Mouse (Mus musculus) mesoderm, embryonic 11.5 days (tissue): ENCODE measurements around the gene 4933421I07Rik.
A peak's percentile ranks its signal among the peaks of the same experiment; 100 is the strongest.

Experiments
- DNase-seq: peaks from one replicate; pipeline ENCODE4 v3.0.0-alpha.2; 2012; ENCODE audit warnings: low read depth, low spot score

The 4933421I07Rik gene

GRCm38 (mm10) chr7:42447850-42448249 lies at the start of gene 4933421I07Rik:
TSS of gene 4933421I07Rik (minus strand) at chr7:42448120.
- no peak for DNase-seq

- no peak for DNase-seq
These were observed 49.4 kb upstream of the 4933421I07Rik start for GRCm38 (mm10) chr7:42497356-42497755.

- no peak for DNase-seq
These were observed 48.3 kb upstream of the 4933421I07Rik start for GRCm38 (mm10) chr7:42496202-42496601.

GRCm38 (mm10) chr7:42490859-42491258 lies 42.9 kb upstream of the 4933421I07Rik start:
- DNase-seq, result no peak

GRCm38 (mm10) chr7:42490358-42490757 lies 42.4 kb upstream of the 4933421I07Rik start:
- no peak for DNase-seq

GRCm38 (mm10) chr7:42454640-42455039 lies 6.7 kb upstream of the 4933421I07Rik start:
- no peak for DNase-seq

- peak; percentile 14 for DNase-seq
These were observed 2.7 kb upstream of the 4933421I07Rik start for GRCm38 (mm10) chr7:42450618-42451017.

- no peak for DNase-seq
These were observed 568 bp downstream of the 4933421I07Rik start for GRCm38 (mm10) chr7:42447352-42447751.
